ENCODE assay signal across 8 mouse cellular contexts in genomic region chr17:9167161-9167560, GRCm38 (mm10).
DNase-seq lines count a peak whose midpoint lies in the region; ATAC-seq and TF ChIP-seq lines count a peak whose summit lies in the region.

No protein-coding gene starts in this region.

- no peak for ATAC-seq in embryonic facial prominence, embryonic 12.5 days (ENCODE audit: insufficient number of reproducible peaks, insufficient read depth, low FRiP score, low TSS enrichment)
- ATAC-seq in heart, postnatal 0 days (ENCODE audit: insufficient read depth, low read depth) = peak; percentile 33; the same call in 1 of the 2 replicates
- ATAC-seq in liver, embryonic 13.5 days (ENCODE audit: low read depth) = 0 out of 2 replicates have a peak, but pooled peaks have one; percentile 41
- ATAC-seq in neural tube, embryonic 15.5 days (ENCODE audit: low FRiP score) = peak; percentile 88

- H3K4me1 ChIP-seq in embryonic facial prominence, embryonic 12.5 days = peaks cover 12% of the 10 kb centered on the region
- 0 out of 2 replicates have a peak, but pooled peaks cover 4% of the 10 kb centered on the region for H3K4me1 ChIP-seq in heart, postnatal 0 days (ENCODE audit: control insufficient read depth, insufficient read depth)
- peaks cover 9% of the 10 kb centered on the region for H3K4me1 ChIP-seq in liver, embryonic 13.5 days (replicated peaks)
- H3K4me1 ChIP-seq in neural tube, embryonic 15.5 days = peaks cover 33% of the 10 kb centered on the region

- peak overlapping the region; percentile 49 for H3K9ac ChIP-seq in embryonic facial prominence, embryonic 12.5 days
- peak overlapping the region; percentile 30 for H3K9ac ChIP-seq in heart, postnatal 0 days (replicated peaks; ENCODE audit: low read depth, low read length)
- no peak overlapping the region for H3K9ac ChIP-seq in liver, embryonic 13.5 days
- H3K9ac ChIP-seq in neural tube, embryonic 15.5 days (replicated peaks) = peak overlapping the region; percentile 62

- DNase-seq in ovary, postnatal 14 days (ENCODE audit: low spot score) = peak; percentile 4
- DNase-seq in ovary, postnatal 10 days (ENCODE audit: low spot score) = no peak
- peak; percentile 22 for DNase-seq in heart, postnatal 0 days (ENCODE audit: low spot score)
- peak; percentile 21 to 61 for DNase-seq in kidney, postnatal 36 days
- DNase-seq in liver, embryonic 13.5 days = no peak
- no peak for DNase-seq in urinary bladder, postnatal 10 days (ENCODE audit: low spot score)

- peak overlapping the region; percentile 95 for H3K4me2 ChIP-seq in embryonic facial prominence, embryonic 12.5 days (replicated peaks)
- peak overlapping the region; percentile 78 for H3K4me2 ChIP-seq in heart, postnatal 0 days (ENCODE audit: low read depth, low read length)
- H3K4me2 ChIP-seq in liver, embryonic 13.5 days = peak overlapping the region; percentile 66
- H3K4me2 ChIP-seq in neural tube, embryonic 15.5 days = peak overlapping the region; percentile 87

- no peaks in the 10 kb centered on the region for H3K36me3 ChIP-seq in embryonic facial prominence, embryonic 12.5 days
- no peaks in the 10 kb centered on the region for H3K36me3 ChIP-seq in heart, postnatal 0 days (replicated peaks; ENCODE audit: control insufficient read depth, insufficient read depth, low read length)
- no peaks in the 10 kb centered on the region for H3K36me3 ChIP-seq in liver, embryonic 13.5 days
- no peaks in the 10 kb centered on the region for H3K36me3 ChIP-seq in neural tube, embryonic 15.5 days

- peak; percentile 42 for TF ChIP-seq CTCF in heart, postnatal 0 days (IDR thresholded peaks at IDR 0.05; ENCODE audit: low read depth)

- H3K27ac ChIP-seq in embryonic facial prominence, embryonic 12.5 days = no peak overlapping the region
- H3K27ac ChIP-seq in heart, postnatal 0 days (ENCODE audit: low read depth) = no peak overlapping the region
- H3K27ac ChIP-seq in liver, embryonic 13.5 days = no peak overlapping the region
- peak overlapping the region; percentile 90 for H3K27ac ChIP-seq in neural tube, embryonic 15.5 days (replicated peaks)

- under 1% methylated on average over 10 of the region's 10 CpGs for WGBS in embryonic facial prominence, embryonic 12.5 days
- 0% methylated on average over 10 of the region's 10 CpGs for WGBS in heart, postnatal 0 days
- WGBS in liver, embryonic 13.5 days (ENCODE audit: insufficient replicate concordance) = under 1% methylated on average over 10 of the region's 10 CpGs
- 0% methylated on average over 10 of the region's 10 CpGs for WGBS in neural tube, embryonic 15.5 days

- H3K4me3 ChIP-seq in embryonic facial prominence, embryonic 12.5 days = peak overlapping the region; percentile 40
- H3K4me3 ChIP-seq in heart, postnatal 0 days (ENCODE audit: low read depth, low read length) = peak overlapping the region; percentile 42
- peak overlapping the region; percentile 41 for H3K4me3 ChIP-seq in liver, embryonic 13.5 days (replicated peaks)
- peak overlapping the region; percentile 50 for H3K4me3 ChIP-seq in neural tube, embryonic 15.5 days (replicated peaks)

- TF ChIP-seq EP300 in heart, postnatal 0 days (IDR thresholded peaks at IDR 0.05; ENCODE audit: low read depth) = no peak

- H3K9me3 ChIP-seq in embryonic facial prominence, embryonic 12.5 days = no peaks in the 10 kb centered on the region
- H3K9me3 ChIP-seq in heart, postnatal 0 days (replicated peaks; ENCODE audit: control insufficient read depth, low read length) = no peaks in the 10 kb centered on the region
- no peaks in the 10 kb centered on the region for H3K9me3 ChIP-seq in liver, embryonic 13.5 days (replicated peaks)
- no peaks in the 10 kb centered on the region for H3K9me3 ChIP-seq in neural tube, embryonic 15.5 days (replicated peaks)

- H3K27me3 ChIP-seq in embryonic facial prominence, embryonic 12.5 days = no peaks in the 10 kb centered on the region
- no peaks in the 10 kb centered on the region for H3K27me3 ChIP-seq in heart, postnatal 0 days (ENCODE audit: control insufficient read depth, insufficient read depth, low read length)
- peaks cover 11% of the 10 kb centered on the region for H3K27me3 ChIP-seq in liver, embryonic 13.5 days
- H3K27me3 ChIP-seq in neural tube, embryonic 15.5 days (replicated peaks) = no peaks in the 10 kb centered on the region

Comparison
In these comparisons a context has a peak if more than half of its experiments do, and no peak if none do; other contexts are left out.
1. DNase-seq: peak in ovary, postnatal 14 days (single experiment), heart, postnatal 0 days (single experiment) and kidney, postnatal 36 days (2 of 2); none in ovary, postnatal 10 days (single experiment), liver, embryonic 13.5 days (single experiment) and urinary bladder, postnatal 10 days (single experiment).
2. Peak in every context shown above with its lines, with median percentiles within 50 percentile points of each other: H3K4me2 ChIP-seq and H3K4me3 ChIP-seq.